ENCODE assay signal across 11 mouse cellular contexts in genomic region chr1:86021365-86021989, GRCm38 (mm10). TPM values are rescaled to one million over a fixed set of nuclear protein-coding genes. Genes with fewer than 3 reads are reported as not detected.
DNase-seq lines count a peak whose midpoint lies in the region; ATAC-seq and TF ChIP-seq lines count a peak whose summit lies in the region.
"Had no signal": no experiment of that assay in that cellular context is flagged by ENCODE, and none has a peak within 500 bp of the region (broad histone marks: within the 10 kb centered on the region; RNA-seq: fewer than 3 reads in every experiment).

No protein-coding gene starts in this region.

- WGBS in forebrain, postnatal 0 days: 64% methylated on average over 11 of the region's 11 CpGs
- WGBS in forebrain, embryonic 13.5 days: 67% methylated on average over 11 of the region's 11 CpGs
- 66% methylated on average over 11 of the region's 11 CpGs for WGBS in lung, embryonic 14.5 days
- 38% methylated on average over 11 of the region's 11 CpGs for WGBS in bone marrow, adult 2 months

- peak; percentile 32 for TF ChIP-seq CTCF in forebrain, postnatal 0 days (IDR thresholded peaks at IDR 0.05; ENCODE audit: low read depth)
- 0 out of 2 replicates have a peak, but pooled peaks have one; percentile 27 for TF ChIP-seq CTCF in lung, embryonic 14.5 days (IDR thresholded peaks at IDR 0.05; ENCODE audit: low read depth)
- TF ChIP-seq CTCF in bone marrow, adult 2 months (IDR thresholded peaks at IDR 0.05; ENCODE audit: control insufficient read depth, insufficient read depth, low read length): peak; percentile 24; the same call in 1 of the 2 replicates

- ATAC-seq in forebrain, postnatal 0 days: no peak
- no peak for ATAC-seq in forebrain, embryonic 13.5 days
- ATAC-seq in lung, embryonic 14.5 days (ENCODE audit: insufficient read depth): no peak

- no peak for DNase-seq in forebrain, postnatal 0 days
- no peak for DNase-seq in lung, embryonic 14.5 days
- DNase-seq in lung, postnatal 14 days: no peak
- DNase-seq in splenic B cell, adult 2 months (ENCODE audit: low read depth, low spot score): peak; percentile 18
- no peak for DNase-seq in urinary bladder, adult 2 months (ENCODE audit: low spot score)
- DNase-seq in layer of hippocampus, postnatal 14 days (ENCODE audit: low spot score in 2 of 2): no peak
- DNase-seq: heart, postnatal 36 days had no signal

- H3K4me1 ChIP-seq in forebrain, postnatal 0 days (ENCODE audit: insufficient read depth): peaks cover 3% of the 10 kb centered on the region; the same call in 1 of the 2 replicates
- peaks cover 10% of the 10 kb centered on the region; the same call in 1 of the 2 replicates for H3K4me1 ChIP-seq in forebrain, embryonic 13.5 days
- H3K4me1 ChIP-seq in lung, embryonic 14.5 days (ENCODE audit: insufficient read depth): no peaks in the 10 kb centered on the region
- H3K4me1 ChIP-seq in bone marrow, adult 2 months (ENCODE audit: control insufficient read depth, insufficient read depth, low read length): no peaks in the 10 kb centered on the region

- no peak overlapping the region for H3K4me2 ChIP-seq in forebrain, postnatal 0 days (ENCODE audit: low read depth)
- H3K4me2 ChIP-seq in forebrain, embryonic 13.5 days: no peak overlapping the region
- no peak overlapping the region for H3K4me2 ChIP-seq in lung, embryonic 14.5 days
- H3K4me2 ChIP-seq: midbrain, embryonic 12.5 days had no signal

- no peak overlapping the region for H3K27ac ChIP-seq in forebrain, postnatal 0 days (ENCODE audit: low read depth, low read length)
- no peak overlapping the region for H3K27ac ChIP-seq in forebrain, embryonic 13.5 days
- H3K27ac ChIP-seq in lung, embryonic 14.5 days (ENCODE audit: low read depth): no peak overlapping the region
- H3K27ac ChIP-seq in bone marrow, adult 2 months (ENCODE audit: control insufficient read depth, insufficient read depth, low read depth, low read length, poor library complexity): no peak overlapping the region
- H3K27ac ChIP-seq: midbrain, embryonic 12.5 days had no signal

- H3K4me3 ChIP-seq in forebrain, postnatal 0 days (ENCODE audit: low read depth, low read length): no peak overlapping the region
- no peak overlapping the region for H3K4me3 ChIP-seq in forebrain, embryonic 13.5 days
- no peak overlapping the region for H3K4me3 ChIP-seq in lung, embryonic 14.5 days (ENCODE audit: low read depth, low read length)
- no peak overlapping the region for H3K4me3 ChIP-seq in bone marrow, adult 2 months (replicated peaks; ENCODE audit: control insufficient read depth, low read depth, low read length)
- H3K4me3 ChIP-seq: midbrain, embryonic 12.5 days had no signal

- no peak overlapping the region for H3K9ac ChIP-seq in forebrain, postnatal 0 days
- H3K9ac ChIP-seq in forebrain, embryonic 13.5 days: no peak overlapping the region
- no peak overlapping the region for H3K9ac ChIP-seq in lung, embryonic 14.5 days
- H3K9ac ChIP-seq: midbrain, embryonic 12.5 days had no signal

- no peaks in the 10 kb centered on the region for H3K9me3 ChIP-seq in forebrain, postnatal 0 days (ENCODE audit: low read length)
- H3K9me3 ChIP-seq in forebrain, embryonic 13.5 days (replicated peaks): no peaks in the 10 kb centered on the region
- H3K9me3 ChIP-seq in lung, embryonic 14.5 days (ENCODE audit: low read depth, low read length): no peaks in the 10 kb centered on the region
- H3K9me3 ChIP-seq: midbrain, embryonic 12.5 days had no signal

- H3K27me3 ChIP-seq in forebrain, postnatal 0 days (ENCODE audit: insufficient read depth, low read length): no peaks in the 10 kb centered on the region; the same call in 1 of the 2 replicates
- peaks cover 31% of the 10 kb centered on the region for H3K27me3 ChIP-seq in forebrain, embryonic 13.5 days
- H3K27me3 ChIP-seq in lung, embryonic 14.5 days (ENCODE audit: insufficient read depth, low read length): peaks cover 23% of the 10 kb centered on the region
- no peaks in the 10 kb centered on the region; the same call in none of the 2 replicates for H3K27me3 ChIP-seq in splenic B cell, adult 2 months (ENCODE audit: control insufficient read depth, insufficient read depth, low read length, poor library complexity, severe bottlenecking)

- no peaks in the 10 kb centered on the region for H3K36me3 ChIP-seq in forebrain, postnatal 0 days (ENCODE audit: insufficient read depth)
- H3K36me3 ChIP-seq in forebrain, embryonic 13.5 days (ENCODE audit: poor library complexity, severe bottlenecking): no peaks in the 10 kb centered on the region
- no peaks in the 10 kb centered on the region for H3K36me3 ChIP-seq in lung, embryonic 14.5 days (ENCODE audit: insufficient read depth)
- no peaks in the 10 kb centered on the region for H3K36me3 ChIP-seq in splenic B cell, adult 2 months (ENCODE audit: control insufficient read depth, insufficient read depth, low read length, poor library complexity, severe bottlenecking)
- H3K36me3 ChIP-seq: midbrain, embryonic 12.5 days had no signal

- no peak for TF ChIP-seq POLR2A in bone marrow, adult 2 months (IDR thresholded peaks at IDR 0.05; ENCODE audit: borderline replicate concordance, control insufficient read depth, low read depth, low read length)

RNA-seq across cellular contexts. Expression of gene Spata3, which starts 4.9 kb away (rescaled TPM):
- 0.54 TPM in 1 of 2 replicates, not detected in the other for total RNA-seq in forebrain, postnatal 0 days (2014; rRNA removed)
- 0.92 and 0.94 TPM in 2 replicates for polyA plus RNA-seq in forebrain, postnatal 0 days (2015; fragmentation: Nextera tagmentation; extraction: Ambion mirVana)
- 0.19 TPM in 1 of 2 replicates, not detected in the other for polyA plus RNA-seq in forebrain, embryonic 13.5 days (2015; fragmentation: Nextera tagmentation; extraction: Ambion mirVana)
- polyA plus RNA-seq in lung, embryonic 14.5 days (2014; fragmentation: Nextera tagmentation; extraction: Ambion mirVana): not detected in 2 replicates
- polyA plus RNA-seq in bone marrow, adult 2 months (2011; ENCODE audit: insufficient read depth, insufficient read length, low replicate concordance, missing spikeins): not detected in 2 replicates
- polyA plus RNA-seq in urinary bladder, adult 2 months (2012; rRNA removed): not detected in 2 replicates
- total RNA-seq in layer of hippocampus, postnatal 14 days (2021): 1 to 10 TPM in 1 of 2 experiments, under 1 TPM in 1; 0.95 to 1.1 TPM
- total RNA-seq: heart, postnatal 36 days; MEL had no signal

RNA-seq across cellular contexts. Expression of gene 2810459M11Rik, which starts 24.2 kb away (rescaled TPM):
- 22.6 and 30.5 TPM in 2 replicates for total RNA-seq in forebrain, postnatal 0 days (2014; rRNA removed)
- 9.3 and 13.6 TPM in 2 replicates for polyA plus RNA-seq in forebrain, postnatal 0 days (2015; fragmentation: Nextera tagmentation; extraction: Ambion mirVana)
- polyA plus RNA-seq in forebrain, embryonic 13.5 days (2015; fragmentation: Nextera tagmentation; extraction: Ambion mirVana): 4.1 and 4.8 TPM in 2 replicates
- polyA plus RNA-seq in lung, embryonic 14.5 days (2014; fragmentation: Nextera tagmentation; extraction: Ambion mirVana): 1.3 and 2.0 TPM in 2 replicates
- polyA plus RNA-seq in bone marrow, adult 2 months (2011; ENCODE audit: insufficient read depth, insufficient read length, low replicate concordance, missing spikeins): not detected in 2 replicates
- polyA plus RNA-seq in urinary bladder, adult 2 months (2012; rRNA removed): 0.75 and 0.78 TPM in 2 replicates
- total RNA-seq in layer of hippocampus, postnatal 14 days (2021): 1 to 10 TPM; 8.9 to 9.8 TPM
- total RNA-seq: heart, postnatal 36 days; MEL had no signal

RNA-seq across cellular contexts. Expression of gene Psmd1, which starts 42.7 kb away (rescaled TPM):
- 106 and 133 TPM in 2 replicates for total RNA-seq in forebrain, postnatal 0 days (2014; rRNA removed)
- polyA plus RNA-seq in forebrain, postnatal 0 days (2015; fragmentation: Nextera tagmentation; extraction: Ambion mirVana): 164 and 184 TPM in 2 replicates
- polyA plus RNA-seq in forebrain, embryonic 13.5 days (2015; fragmentation: Nextera tagmentation; extraction: Ambion mirVana): 182 and 199 TPM in 2 replicates
- polyA plus RNA-seq in lung, embryonic 14.5 days (2014; fragmentation: Nextera tagmentation; extraction: Ambion mirVana): 196 and 200 TPM in 2 replicates
- 26.6 and 36.4 TPM in 2 replicates for polyA plus RNA-seq in bone marrow, adult 2 months (2011; ENCODE audit: insufficient read depth, insufficient read length, low replicate concordance, missing spikeins)
- polyA plus RNA-seq in urinary bladder, adult 2 months (2012; rRNA removed): 62.3 and 71.6 TPM in 2 replicates
- 100 to 1,000 TPM; 109 to 114 TPM for total RNA-seq in layer of hippocampus, postnatal 14 days (2021)
